Mouse (Mus musculus): ENCODE results near the gene Fam155a. TPM values are rescaled to one million over a fixed set of nuclear protein-coding genes. Genes with fewer than 3 reads are reported as not detected.
"Not testable (repeated sequence)": the region's sequence is repeated elsewhere in the genome, so short reads cannot be mapped to it uniquely, and the experiment has no call there.

The Fam155a gene
- 10.3 and 10.4 TPM in 2 replicates for polyA plus RNA-seq (2015; fragmentation: Nextera tagmentation; extraction: Ambion mirVana)

GRCm38 (mm10) chr8:9770999-9771605, at the start of gene Fam155a:
Gene Fam155a, minus strand, starts transcription at chr8:9771161.
- peaks cover 26% of the 10 kb centered on the region for H3K27me3 ChIP-seq
- H3K4me1 ChIP-seq, result peaks cover 31% of the 10 kb centered on the region
- peak within 1 kb of the TSS; percentile 73 for H3K27ac ChIP-seq
- peak within 1 kb of the TSS; percentile 75 for H3K9ac ChIP-seq
- under 1% methylated on average over 26 of the region's 29 CpGs for WGBS
- peak within 1 kb of the TSS; percentile 68 for H3K4me3 ChIP-seq
- no peaks in the 10 kb centered on the region for H3K9me3 ChIP-seq (replicated peaks)
- peak within 1 kb of the TSS; percentile 91 for H3K4me2 ChIP-seq
- H3K36me3 ChIP-seq (ENCODE audit: poor library complexity, severe bottlenecking), result no peaks in the 10 kb centered on the region
- ATAC-seq, result peak; percentile 73

- Histone ChIP-seq H3K36me3 (ENCODE audit: poor library complexity, severe bottlenecking) (no peaks in the 10 kb centered on the region), H3K4me1 (peaks cover 7% of the 10 kb centered on the region; the same call in 1 of the 2 replicates), H3K27ac (no peak overlapping the region), H3K4me3 (no peak overlapping the region), H3K9me3 (replicated peaks) (0 out of 2 replicates have a peak, but pooled peaks cover 4% of the 10 kb centered on the region), H3K4me2 (no peak overlapping the region), H3K27me3 (no peaks in the 10 kb centered on the region), H3K9ac (no peak overlapping the region)
- 73% methylated on average over 8 of the region's 8 CpGs for WGBS
- ATAC-seq, result no peak
These were observed 42.4 kb upstream of the Fam155a start for GRCm38 (mm10) chr8:9813273-9813946.

- no peak overlapping the region for H3K27ac ChIP-seq
- WGBS, result 76% methylated on average over 12 of the region's 12 CpGs
- ATAC-seq, result no peak
- H3K9ac ChIP-seq, result no peak overlapping the region
- no peaks in the 10 kb centered on the region for H3K36me3 ChIP-seq (ENCODE audit: poor library complexity, severe bottlenecking)
- no peak overlapping the region for H3K4me2 ChIP-seq
- 0 out of 2 replicates have a peak, but pooled peaks cover 3% of the 10 kb centered on the region for H3K4me1 ChIP-seq
- H3K4me3 ChIP-seq, result no peak overlapping the region
- 0 out of 2 replicates have a peak, but pooled peaks cover 4% of the 10 kb centered on the region for H3K9me3 ChIP-seq (replicated peaks)
- H3K27me3 ChIP-seq, result no peaks in the 10 kb centered on the region
These were observed 40.1 kb upstream of the Fam155a start for GRCm38 (mm10) chr8:9810955-9811530.

GRCm38 (mm10) chr8:9808596-9808995, 37.6 kb upstream of the Fam155a start:
- no peaks in the 10 kb centered on the region for H3K27me3 ChIP-seq
- 0 out of 2 replicates have a peak, but pooled peaks cover 4% of the 10 kb centered on the region for H3K9me3 ChIP-seq (replicated peaks)
- H3K36me3 ChIP-seq (ENCODE audit: poor library complexity, severe bottlenecking), result no peaks in the 10 kb centered on the region
- H3K27ac ChIP-seq, result no peak overlapping the region
- WGBS, result 86% methylated on average over 9 of the region's 9 CpGs
- ATAC-seq, result no peak
- no peak overlapping the region for H3K4me2 ChIP-seq
- no peak overlapping the region for H3K4me3 ChIP-seq
- H3K9ac ChIP-seq, result no peak overlapping the region
- H3K4me1 ChIP-seq, result 0 out of 2 replicates have a peak, but pooled peaks cover 3% of the 10 kb centered on the region

GRCm38 (mm10) chr8:9805676-9806075, 34.7 kb upstream of the Fam155a start:
- Histone ChIP-seq H3K36me3 (ENCODE audit: poor library complexity, severe bottlenecking) (no peaks in the 10 kb centered on the region), H3K4me1 (no peaks in the 10 kb centered on the region), H3K27me3 (no peaks in the 10 kb centered on the region), H3K9me3 (replicated peaks) (0 out of 2 replicates have a peak, but pooled peaks cover 4% of the 10 kb centered on the region), H3K27ac (no peak overlapping the region), H3K4me2 (no peak overlapping the region), H3K4me3 (no peak overlapping the region), H3K9ac (no peak overlapping the region)
- WGBS, result 84% methylated on average over 1 of the region's 1 CpGs
- ATAC-seq, result no peak

- H3K27me3 ChIP-seq; H3K4me3 ChIP-seq; H3K9ac ChIP-seq; ATAC-seq; H3K9me3 ChIP-seq (replicated peaks); H3K36me3 ChIP-seq (ENCODE audit: poor library complexity, severe bottlenecking); H3K27ac ChIP-seq; H3K4me2 ChIP-seq; H3K4me1 ChIP-seq: not testable (repeated sequence)
- 77% methylated on average over 7 of the region's 11 CpGs for WGBS
These were observed 29.4 kb upstream of the Fam155a start for GRCm38 (mm10) chr8:9800346-9800745.

- ATAC-seq, result no peak
- Histone ChIP-seq H3K4me2 (no peak overlapping the region), H3K9me3 (replicated peaks) (no peaks in the 10 kb centered on the region), H3K4me1 (no peaks in the 10 kb centered on the region), H3K4me3 (no peak overlapping the region), H3K27me3 (no peaks in the 10 kb centered on the region), H3K36me3 (ENCODE audit: poor library complexity, severe bottlenecking) (no peaks in the 10 kb centered on the region), H3K27ac (no peak overlapping the region), H3K9ac (no peak overlapping the region)
- 90% methylated on average over 11 of the region's 11 CpGs for WGBS
These were observed 29.0 kb upstream of the Fam155a start for GRCm38 (mm10) chr8:9799923-9800322.

GRCm38 (mm10) chr8:9797514-9797913, 26.6 kb upstream of the Fam155a start:
- no peaks in the 10 kb centered on the region for H3K9me3 ChIP-seq (replicated peaks)
- no peak for ATAC-seq
- no peaks in the 10 kb centered on the region for H3K27me3 ChIP-seq
- no peak overlapping the region for H3K27ac ChIP-seq
- 80% methylated on average over 8 of the region's 8 CpGs for WGBS
- H3K4me3 ChIP-seq, result no peak overlapping the region
- H3K36me3 ChIP-seq (ENCODE audit: poor library complexity, severe bottlenecking), result no peaks in the 10 kb centered on the region
- no peak overlapping the region for H3K9ac ChIP-seq
- H3K4me2 ChIP-seq, result no peak overlapping the region
- H3K4me1 ChIP-seq, result no peaks in the 10 kb centered on the region

- H3K4me3 ChIP-seq, result no peak overlapping the region
- no peak for ATAC-seq
- no peaks in the 10 kb centered on the region for H3K9me3 ChIP-seq (replicated peaks)
- H3K4me2 ChIP-seq, result no peak overlapping the region
- H3K4me1 ChIP-seq, result no peaks in the 10 kb centered on the region
- H3K27ac ChIP-seq, result no peak overlapping the region
- no peaks in the 10 kb centered on the region for H3K27me3 ChIP-seq
- H3K9ac ChIP-seq, result no peak overlapping the region
- H3K36me3 ChIP-seq (ENCODE audit: poor library complexity, severe bottlenecking), result no peaks in the 10 kb centered on the region
- WGBS, result 95% methylated on average over 6 of the region's 6 CpGs
These were observed 24.8 kb upstream of the Fam155a start for GRCm38 (mm10) chr8:9795724-9796123.

GRCm38 (mm10) chr8:9793351-9793750, 22.4 kb upstream of the Fam155a start:
- H3K27ac ChIP-seq, result no peak overlapping the region

GRCm38 (mm10) chr8:9780332-9780731, 9.4 kb upstream of the Fam155a start:
- ATAC-seq, result 0 out of 2 replicates have a peak, but pooled peaks have one; percentile 13
- Histone ChIP-seq H3K27me3 (no peaks in the 10 kb centered on the region), H3K27ac (no peak overlapping the region), H3K4me1 (no peaks in the 10 kb centered on the region), H3K36me3 (ENCODE audit: poor library complexity, severe bottlenecking) (no peaks in the 10 kb centered on the region), H3K9me3 (replicated peaks) (no peaks in the 10 kb centered on the region), H3K9ac (no peak overlapping the region), H3K4me2 (no peak overlapping the region), H3K4me3 (no peak overlapping the region)
- 75% methylated on average over 10 of the region's 10 CpGs for WGBS

More at GRCm38 (mm10) chr8:9793351-9793750, 22.4 kb upstream of the Fam155a start:
- Histone ChIP-seq H3K9me3 (replicated peaks) (no peaks in the 10 kb centered on the region), H3K36me3 (ENCODE audit: poor library complexity, severe bottlenecking) (no peaks in the 10 kb centered on the region), H3K4me3 (no peak overlapping the region), H3K4me1 (no peaks in the 10 kb centered on the region), H3K9ac (no peak overlapping the region), H3K4me2 (no peak overlapping the region), H3K27me3 (no peaks in the 10 kb centered on the region)
- ATAC-seq, result no peak
- 67% methylated on average over 9 of the region's 9 CpGs for WGBS

- no peak overlapping the region for H3K4me2 ChIP-seq
- ATAC-seq, result no peak
- H3K4me3 ChIP-seq, result no peak overlapping the region
- no peak overlapping the region for H3K9ac ChIP-seq
- no peaks in the 10 kb centered on the region for H3K36me3 ChIP-seq (ENCODE audit: poor library complexity, severe bottlenecking)
- H3K9me3 ChIP-seq (replicated peaks), result no peaks in the 10 kb centered on the region
- H3K27me3 ChIP-seq, result 0 out of 2 replicates have a peak, but pooled peaks cover 6% of the 10 kb centered on the region
- WGBS, result 61% methylated on average over 8 of the region's 8 CpGs
- H3K27ac ChIP-seq, result no peak overlapping the region
- no peaks in the 10 kb centered on the region for H3K4me1 ChIP-seq
These were observed 7.2 kb upstream of the Fam155a start for GRCm38 (mm10) chr8:9778148-9778547.

Data from forebrain, embryonic 13.5 days (tissue).